In genomic region chr7:70304426-70304825, GRCm38 (mm10) we compare ENCODE assay signal across 28 mouse cellular contexts.
DNase-seq lines count a peak whose midpoint lies in the region; ATAC-seq and TF ChIP-seq lines count a peak whose summit lies in the region.
"Had no signal": no experiment of that assay in that cellular context is flagged by ENCODE, and none has a peak within 500 bp of the region (broad histone marks: within the 10 kb centered on the region; RNA-seq: fewer than 3 reads in every experiment).

No protein-coding gene starts in this region.

- no peak overlapping the region for H3K4me3 ChIP-seq in C2C12 (ENCODE audit: insufficient read depth, poor library complexity, severe bottlenecking)
- H3K4me3 ChIP-seq in embryonic fibroblast, embryonic 13.5 days (ENCODE audit: insufficient read depth, low read length), result no peak overlapping the region
- H3K4me3 ChIP-seq in neural tube, embryonic 15.5 days (replicated peaks), result no peak overlapping the region
- no peak overlapping the region for H3K4me3 ChIP-seq in forebrain, embryonic 10.5 days
- H3K4me3 ChIP-seq: forebrain, embryonic 13.5 days; gastrocnemius, adult 2 months; heart, embryonic 12.5 days; heart, embryonic 15.5 days; hindbrain, embryonic 12.5 days; intestine, embryonic 15.5 days had no signal

- H3K9me3 ChIP-seq in neural tube, embryonic 15.5 days (replicated peaks), result no peaks in the 10 kb centered on the region
- H3K9me3 ChIP-seq in forebrain, embryonic 10.5 days, result no peaks in the 10 kb centered on the region
- H3K9me3 ChIP-seq: forebrain, embryonic 13.5 days; heart, embryonic 12.5 days; heart, embryonic 15.5 days; hindbrain, embryonic 12.5 days; intestine, embryonic 15.5 days had no signal

- ATAC-seq in Patski, result peak; percentile 99
- ATAC-seq in neural tube, embryonic 15.5 days (ENCODE audit: low FRiP score), result no peak
- ATAC-seq: forebrain, embryonic 13.5 days; forebrain, embryonic 16.5 days; hindbrain, embryonic 16.5 days; intestine, embryonic 15.5 days had no signal

- no peaks in the 10 kb centered on the region for H3K36me3 ChIP-seq in C2C12 (ENCODE audit: control insufficient read depth, insufficient read depth)
- H3K36me3 ChIP-seq in neural tube, embryonic 15.5 days, result no peaks in the 10 kb centered on the region
- H3K36me3 ChIP-seq in forebrain, embryonic 10.5 days (replicated peaks), result no peaks in the 10 kb centered on the region; the same call in 1 of the 2 replicates
- H3K36me3 ChIP-seq: G1E; heart, embryonic 12.5 days; heart, embryonic 15.5 days; hindbrain, embryonic 12.5 days; intestine, embryonic 15.5 days had no signal

- peaks cover 4% of the 10 kb centered on the region; the same call in 1 of the 2 replicates for H3K4me1 ChIP-seq in embryonic fibroblast, embryonic 13.5 days (ENCODE audit: control insufficient read depth, insufficient read depth, low read length)
- no peaks in the 10 kb centered on the region for H3K4me1 ChIP-seq in neural tube, embryonic 15.5 days
- H3K4me1 ChIP-seq in forebrain, embryonic 10.5 days, result no peaks in the 10 kb centered on the region
- H3K4me1 ChIP-seq: forebrain, embryonic 13.5 days; heart, embryonic 12.5 days; heart, embryonic 15.5 days; hindbrain, embryonic 12.5 days; intestine, embryonic 15.5 days had no signal

- no peaks in the 10 kb centered on the region for H3K79me3 ChIP-seq in C2C12 (ENCODE audit: low read depth)

- POLR2A ChIA-PET in Patski (lab: Charles Lee), result no interaction called here

- no peak for TF ChIP-seq POLR2A in embryonic fibroblast, embryonic 13.5 days (IDR thresholded peaks at IDR 0.05; ENCODE audit: low read depth, low read length)

- H3K27me3 ChIP-seq in C2C12 (ENCODE audit: control insufficient read depth, insufficient read depth, insufficient read length), result no peaks in the 10 kb centered on the region
- H3K27me3 ChIP-seq in Patski, result no peaks in the 10 kb centered on the region
- H3K27me3 ChIP-seq in neural tube, embryonic 15.5 days (replicated peaks), result no peaks in the 10 kb centered on the region
- H3K27me3 ChIP-seq in forebrain, embryonic 10.5 days (ENCODE audit: poor library complexity, severe bottlenecking), result peaks cover 14% of the 10 kb centered on the region; the same call in 1 of the 2 replicates
- H3K27me3 ChIP-seq: CH12.LX; hindbrain, embryonic 12.5 days; intestine, embryonic 15.5 days had no signal

- no peak for TF ChIP-seq CTCF in C2C12 (IDR thresholded peaks at IDR 0.05; ENCODE audit: control insufficient read depth, insufficient read depth, insufficient read length)
- TF ChIP-seq CTCF in Patski (IDR thresholded peaks at IDR 0.05), result no peak
- TF ChIP-seq CTCF in embryonic fibroblast, embryonic 13.5 days (IDR thresholded peaks at IDR 0.05; ENCODE audit: borderline replicate concordance, insufficient read depth, low read length), result no peak

- H3K4me2 ChIP-seq in neural tube, embryonic 15.5 days, result no peak overlapping the region
- H3K4me2 ChIP-seq: forebrain, embryonic 13.5 days; heart, embryonic 12.5 days; heart, embryonic 15.5 days; hindbrain, embryonic 12.5 days; intestine, embryonic 15.5 days had no signal

- no peaks in the 10 kb centered on the region for H3K79me2 ChIP-seq in C2C12 (ENCODE audit: control insufficient read depth, insufficient read depth)

- DNase-seq in 3134 (ENCODE audit: extremely low read depth, insufficient read length, low spot score) (peak; percentile 76), Patski (ENCODE audit: low read depth, low spot score) (peak; percentile 56)
- DNase-seq in forebrain, embryonic 10.5 days (ENCODE audit: extremely low spot score, low spot score), result no peak
- no peak for DNase-seq in lung, postnatal 25 days (ENCODE audit: low spot score)
- no peak for DNase-seq in frontal cortex, postnatal 14 days (ENCODE audit: low spot score in 2 of 2)
- DNase-seq: adrenal gland, postnatal 10 days; adrenal gland, postnatal 36 days; cerebellum, adult 18-20 months; cerebellum, adult 9-10 months; cerebellum, postnatal 14 days; gastrocnemius, adult 2 months; gastrocnemius, postnatal 14 days; heart, postnatal 10 days; heart, postnatal 36 days; kidney, adult 11 months; kidney, adult 8-10 months had no signal

- peak overlapping the region; percentile 55; the same call in 1 of the 2 replicates for H3K27ac ChIP-seq in embryonic fibroblast, embryonic 13.5 days (ENCODE audit: insufficient read depth, low read length)
- H3K27ac ChIP-seq in neural tube, embryonic 15.5 days (replicated peaks), result no peak overlapping the region
- no peak overlapping the region for H3K27ac ChIP-seq in forebrain, embryonic 10.5 days
- H3K27ac ChIP-seq: forebrain, embryonic 13.5 days; gastrocnemius, adult 2 months; heart, embryonic 15.5 days; hindbrain, embryonic 12.5 days; intestine, embryonic 15.5 days had no signal

- no peak overlapping the region for H3ac ChIP-seq in C2C12 (ENCODE audit: control insufficient read depth, insufficient read length, low read depth)

- no peak overlapping the region for H3K9ac ChIP-seq in neural tube, embryonic 15.5 days (replicated peaks)
- H3K9ac ChIP-seq: forebrain, embryonic 13.5 days; heart, embryonic 12.5 days; heart, embryonic 15.5 days; hindbrain, embryonic 12.5 days; intestine, embryonic 15.5 days had no signal

- CTCF ChIA-PET in Patski (lab: Charles Lee), result interaction anchor here (1.8 kb wide), 1 partner anchor 14 kb away, joined by 4 read pairs; no protein-coding TSS in a partner anchor

- in situ Hi-C loops in Patski (cut with MboI; ENCODE audit: low pct_unique_long_range_greater_than_20kb), result no loop called here

TF ChIP-seq in C2C12, 6 proteins besides CTCF, POLR2A, EP300 and RAD21:
- TF ChIP-seq FOSL1 (IDR thresholded peaks at IDR 0.05; ENCODE audit: insufficient read depth, low read length, poor library complexity, severe bottlenecking) (peak; percentile 22), MYOD1 (IDR thresholded peaks at IDR 0.05; ENCODE audit: control insufficient read depth, insufficient read length, low read depth) (no peak), CEBPB (IDR thresholded peaks at IDR 0.05; ENCODE audit: low read depth) (no peak)

Comparison
In these comparisons a context has a peak if more than half of its experiments do, and no peak if none do; other contexts are left out.
1. DNase-seq: peak in 3134 (single experiment) and Patski (single experiment); none in forebrain, embryonic 10.5 days (single experiment), lung, postnatal 25 days (single experiment) and frontal cortex, postnatal 14 days (0 of 2).